Mouse (Mus musculus) C2C12 (cell line): ENCODE measurements around the gene Hykk. TPM values are rescaled to one million over a fixed set of nuclear protein-coding genes. Genes with fewer than 3 reads are reported as not detected.
A peak's percentile ranks its signal among the peaks of the same experiment; 100 is the strongest.

Experiments
- H3K27me3 ChIP-seq: one replicate; pipeline ENCODE4 v1.6.1; 2011; ENCODE audit not compliant: control insufficient read depth, insufficient read depth, insufficient read length
- H3K36me3 ChIP-seq: one replicate; pipeline ENCODE4 v1.6.1; 2011; ENCODE audit not compliant: control insufficient read depth, insufficient read depth
- H3K4me3 ChIP-seq: one replicate; pipeline ENCODE4 v1.5.1; 2011; ENCODE audit warnings: mild to moderate bottlenecking, control low read depth; ENCODE audit not compliant: poor library complexity, insufficient read depth, severe bottlenecking
- H3K79me2 ChIP-seq: one replicate; pipeline ENCODE4 v1.6.1; 2011; ENCODE audit not compliant: control insufficient read depth, insufficient read depth
- H3K79me3 ChIP-seq: one replicate; pipeline ENCODE4 v1.6.1; 2011; ENCODE audit warnings: low read depth, control low read depth
- H3ac ChIP-seq: one replicate; pipeline ENCODE3; 2011; ENCODE audit warnings: low read depth; ENCODE audit not compliant: control insufficient read depth, insufficient read length
- CEBPB ChIP-seq: IDR thresholded peaks from one replicate; pipeline ENCODE4 v1.6.1; 2011; ENCODE audit warnings: low read depth, mild to moderate bottlenecking, control low read depth, moderate library complexity
- CTCF ChIP-seq: IDR thresholded peaks from one replicate; pipeline ENCODE4 v1.5.1; 2011; ENCODE audit not compliant: control insufficient read depth, insufficient read depth, insufficient read length
- FOSL1 ChIP-seq: IDR thresholded peaks from one replicate; pipeline ENCODE4 v1.8.0; 2011; ENCODE audit warnings: mild to moderate bottlenecking, low read length; ENCODE audit not compliant: poor library complexity, insufficient read depth, severe bottlenecking
- MAX ChIP-seq: IDR thresholded peaks from one replicate; pipeline ENCODE4 v1.6.1; 2011; ENCODE audit warnings: mild to moderate bottlenecking, control low read depth
- MYOD1 ChIP-seq: IDR thresholded peaks from one replicate; pipeline ENCODE4 v1.6.1; 2011; ENCODE audit warnings: low read depth; ENCODE audit not compliant: control insufficient read depth, insufficient read length
- MYOG ChIP-seq: IDR thresholded peaks from one replicate; pipeline ENCODE4 v1.6.1; 2011; ENCODE audit not compliant: control insufficient read depth, insufficient read length; ENCODE audit errors: extremely low read depth
- USF1 ChIP-seq: IDR thresholded peaks from one replicate; pipeline ENCODE4 v1.6.1; 2011; ENCODE audit warnings: low read depth, mild to moderate bottlenecking, control low read depth, moderate library complexity
- polyA plus RNA-seq: library from polyadenylated mRNA; unstranded; fragments of >200 nt; fragmentation: generic; extraction: Trizol; gene quantifications from one replicate; pipeline ENCODE4 v1.2.1, GENCODE M21; 2012; ENCODE audit warnings: missing spikeins

Gene Hykk
- polyA plus RNA-seq, 1 experiment, result 0.08 TPM

GRCm38 (mm10) chr9:54950575-54951321, 33.7 kb downstream of the Hykk start, which contains the start of the genes Psma4 and AY074887:
Gene Psma4 (plus strand): TSS chr9:54950790.
Gene AY074887 (minus strand): TSS chr9:54950998.
- H3K36me3 ChIP-seq, result peaks cover 34% of the 10 kb centered on the region
- peak within 1 kb of the TSS; percentile 78 for H3K4me3 ChIP-seq
- peak within 1 kb of the TSS; percentile 91 for H3ac ChIP-seq
- no peaks in the 10 kb centered on the region for H3K27me3 ChIP-seq
- peaks cover 37% of the 10 kb centered on the region for H3K79me2 ChIP-seq
- TF ChIP-seq CTCF (no peak), FOSL1 (no peak), MYOG (no peak), USF1 (peak; percentile 85), MAX (peak; percentile 90), MYOD1 (no peak)
- peaks cover 25% of the 10 kb centered on the region for H3K79me3 ChIP-seq

- Histone ChIP-seq H3K27me3 (no peaks in the 10 kb centered on the region), H3ac (no peak overlapping the region), H3K79me2 (no peaks in the 10 kb centered on the region), H3K79me3 (no peaks in the 10 kb centered on the region), H3K4me3 (no peak overlapping the region), H3K36me3 (peaks cover 38% of the 10 kb centered on the region)
- TF ChIP-seq USF1, result no peak
- no peak for TF ChIP-seq CTCF
- no peak for TF ChIP-seq FOSL1
- TF ChIP-seq MYOG, result no peak
- TF ChIP-seq MAX, result no peak
- TF ChIP-seq CEBPB, result no peak
- TF ChIP-seq MYOD1, result no peak
Measured at GRCm38 (mm10) chr9:54961059-54961458, 44.0 kb downstream of the Hykk start.

- no peak for TF ChIP-seq MYOG
- TF ChIP-seq CTCF, result no peak
- no peak for TF ChIP-seq FOSL1
- TF ChIP-seq MAX, result no peak
- TF ChIP-seq USF1, result no peak
- no peak for TF ChIP-seq MYOD1
- no peak for TF ChIP-seq CEBPB
- Histone ChIP-seq H3K4me3 (no peak overlapping the region), H3K79me2 (no peaks in the 10 kb centered on the region)
Measured at GRCm38 (mm10) chr9:54963669-54964068, 46.6 kb downstream of the Hykk start.

GRCm38 (mm10) chr9:54969972-54970637, 53.0 kb downstream of the Hykk start:
- Histone ChIP-seq H3K36me3 (no peaks in the 10 kb centered on the region), H3K79me2 (no peaks in the 10 kb centered on the region), H3K79me3 (no peaks in the 10 kb centered on the region), H3K4me3 (no peak overlapping the region), H3K27me3 (peaks cover 4% of the 10 kb centered on the region), H3ac (no peak overlapping the region)
- TF ChIP-seq CEBPB (no peak), FOSL1 (no peak), MAX (no peak), USF1 (no peak), MYOG (no peak), MYOD1 (no peak)

More at GRCm38 (mm10) chr9:54963669-54964068, 46.6 kb downstream of the Hykk start:
- Histone ChIP-seq H3K36me3 (peaks cover 13% of the 10 kb centered on the region), H3K27me3 (no peaks in the 10 kb centered on the region), H3ac (no peak overlapping the region), H3K79me3 (no peaks in the 10 kb centered on the region)

- Histone ChIP-seq H3K36me3 (no peaks in the 10 kb centered on the region), H3K79me2 (no peaks in the 10 kb centered on the region), H3K27me3 (peaks cover 29% of the 10 kb centered on the region), H3ac (no peak within 1 kb of the TSS), H3K4me3 (no peak within 1 kb of the TSS), H3K79me3 (no peaks in the 10 kb centered on the region)
- TF ChIP-seq CTCF, result no peak
- TF ChIP-seq CEBPB, result no peak
- TF ChIP-seq FOSL1, result no peak
- TF ChIP-seq MAX, result no peak
- TF ChIP-seq MYOG, result no peak
- no peak for TF ChIP-seq MYOD1
- TF ChIP-seq USF1, result no peak
Measured at GRCm38 (mm10) chr9:54980674-54981073, 63.6 kb downstream of the Hykk start, which contains the start of gene Chrna5. Gene Chrna5 (plus strand): TSS chr9:54980880.
